Mouse (Mus musculus) cortical plate, adult 2 months (tissue): ENCODE measurements around the gene Stpg4.

Source experiments
- CTCF ChIP-seq: fragments of 200-500 bp; IDR thresholded peaks from 2 replicates; pipeline ENCODE4 v1.5.1; 2011; ENCODE audit warnings: mild to moderate bottlenecking, control low read depth, low read length; ENCODE audit not compliant: insufficient read depth; ENCODE audit errors: extremely low read depth
- POLR2A ChIP-seq: fragments of 200-500 bp; IDR thresholded peaks from 2 replicates; pipeline ENCODE4 v1.6.1; 2011; ENCODE audit warnings: mild to moderate bottlenecking, low read length, control low read depth; ENCODE audit not compliant: insufficient read depth; ENCODE audit errors: extremely low read depth

DNA sequence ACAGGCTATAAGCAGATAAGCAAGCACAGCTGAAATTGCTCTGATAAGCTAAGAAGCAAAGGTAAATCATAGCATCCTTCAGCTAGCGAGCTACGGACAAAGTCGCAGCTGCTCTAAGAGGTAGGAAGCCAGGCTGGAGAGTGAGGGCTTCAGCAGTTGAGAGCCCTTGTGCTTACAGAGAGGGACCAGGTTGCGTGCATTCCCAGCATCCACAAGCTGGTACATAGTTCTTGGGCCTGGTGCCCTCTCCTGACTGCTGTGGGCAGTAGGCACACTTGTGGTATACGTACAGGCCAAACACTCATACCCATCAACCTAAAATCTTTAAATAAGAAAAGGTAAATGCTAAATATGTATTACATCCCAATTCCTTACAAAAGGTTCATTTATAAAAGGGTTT lies 5.2 kb upstream of the Stpg4 start:
- TF ChIP-seq CTCF, result no peak
- no peak for TF ChIP-seq POLR2A
